8 mouse cellular contexts compared by ENCODE assay signal in the genomic region with DNA sequence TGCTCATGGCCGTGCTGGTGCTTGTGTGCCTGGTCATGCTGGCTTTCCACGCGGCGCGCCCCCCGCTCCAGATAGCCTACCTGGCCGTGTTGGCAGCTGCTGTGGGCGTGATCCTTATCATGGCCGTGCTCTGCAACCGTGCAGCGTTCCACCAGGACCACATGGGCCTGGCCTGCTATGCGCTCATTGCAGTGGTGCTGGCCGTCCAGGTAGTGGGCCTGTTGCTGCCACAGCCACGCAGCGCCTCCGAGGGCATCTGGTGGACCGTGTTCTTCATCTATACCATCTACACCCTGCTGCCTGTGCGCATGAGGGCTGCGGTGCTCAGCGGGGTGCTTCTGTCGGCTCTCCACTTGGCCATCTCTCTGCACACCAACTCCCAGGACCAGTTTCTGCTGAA. TPM values are rescaled to one million over a fixed set of nuclear protein-coding genes. Genes with fewer than 3 reads are reported as not detected.
A peak's percentile ranks its signal among the peaks of the same experiment; 100 is the strongest.
DNase-seq lines count a peak whose midpoint lies in the region; ATAC-seq and TF ChIP-seq lines count a peak whose summit lies in the region.

No protein-coding gene starts in this region.

- intact Hi-C loops in left cerebral cortex, postnatal 25 days (cut with DNase I), result loop anchor here (2.0 to 5.0 kb wide), 3 partner anchors 45 to 114 kb away; no protein-coding TSS in a partner anchor

- DNase-seq in layer of hippocampus, adult 2 months (ENCODE audit: low spot score in 2 of 2), result no peak
- no peak for DNase-seq in layer of hippocampus, adult 8-10 months (ENCODE audit: low spot score in 2 of 2)
- DNase-seq in midbrain, postnatal 0 days (ENCODE audit: low spot score), result no peak
- DNase-seq in left cerebral cortex, postnatal 25 days (ENCODE audit: low spot score in 2 of 2), result no peak
- no peak for DNase-seq in ovary, postnatal 14 days (ENCODE audit: low spot score)

- peaks cover 55% of the 10 kb centered on the region for H3K27me3 ChIP-seq in embryonic facial prominence, embryonic 15.5 days
- no peaks in the 10 kb centered on the region for H3K27me3 ChIP-seq in hindbrain, embryonic 15.5 days
- no peaks in the 10 kb centered on the region for H3K27me3 ChIP-seq in midbrain, postnatal 0 days (ENCODE audit: insufficient read depth, low read length)

- no peak for TF ChIP-seq CTCF in layer of hippocampus, adult 2 months (conservative IDR thresholded peaks at IDR 0.05)
- no peak for TF ChIP-seq CTCF in midbrain, postnatal 0 days (IDR thresholded peaks at IDR 0.05)

- ATAC-seq in embryonic facial prominence, embryonic 15.5 days (ENCODE audit: insufficient number of reproducible peaks, low FRiP score, low TSS enrichment, low read depth), result no peak
- ATAC-seq in hindbrain, embryonic 15.5 days (ENCODE audit: low FRiP score, low read depth), result no peak
- ATAC-seq in midbrain, postnatal 0 days (ENCODE audit: low FRiP score), result no peak
- no peak for ATAC-seq in megakaryocyte progenitor cell, adult 5-6 weeks (replicated peaks; ENCODE audit: poor library complexity)

- peak overlapping the region; percentile 79 for H3K4me3 ChIP-seq in layer of hippocampus, adult 2 months
- H3K4me3 ChIP-seq in embryonic facial prominence, embryonic 15.5 days (replicated peaks), result peak overlapping the region; percentile 72
- H3K4me3 ChIP-seq in hindbrain, embryonic 15.5 days, result peak overlapping the region; percentile 82
- H3K4me3 ChIP-seq in midbrain, postnatal 0 days (ENCODE audit: low read depth, low read length), result peak overlapping the region; percentile 89

- 78% methylated on average over 21 of the region's 21 CpGs for WGBS in embryonic facial prominence, embryonic 15.5 days
- 76% methylated on average over 21 of the region's 21 CpGs for WGBS in hindbrain, embryonic 15.5 days
- 83% methylated on average over 21 of the region's 21 CpGs for whole genome bisulfite sequencing in midbrain, postnatal 0 days

- H3K27ac ChIP-seq in layer of hippocampus, adult 2 months, result peak overlapping the region; percentile 83
- H3K27ac ChIP-seq in embryonic facial prominence, embryonic 15.5 days (replicated peaks), result no peak overlapping the region
- no peak overlapping the region for H3K27ac ChIP-seq in hindbrain, embryonic 15.5 days (replicated peaks)
- no peak overlapping the region for H3K27ac ChIP-seq in midbrain, postnatal 0 days (ENCODE audit: low read depth, low read length)

- peak overlapping the region; percentile 96 for H3K4me2 ChIP-seq in embryonic facial prominence, embryonic 15.5 days (replicated peaks)
- H3K4me2 ChIP-seq in hindbrain, embryonic 15.5 days, result peak overlapping the region; percentile 70
- H3K4me2 ChIP-seq in midbrain, postnatal 0 days (ENCODE audit: low read depth, low read length, poor library complexity, severe bottlenecking), result peak overlapping the region; percentile 81

- H3K4me1 ChIP-seq in embryonic facial prominence, embryonic 15.5 days, result peaks cover 53% of the 10 kb centered on the region
- peaks cover 82% of the 10 kb centered on the region for H3K4me1 ChIP-seq in hindbrain, embryonic 15.5 days (replicated peaks)
- peaks cover 48% of the 10 kb centered on the region for H3K4me1 ChIP-seq in midbrain, postnatal 0 days (ENCODE audit: insufficient read depth, low read length)

- no peak overlapping the region for H3K9ac ChIP-seq in embryonic facial prominence, embryonic 15.5 days
- no peak overlapping the region; the same call in 1 of the 2 replicates for H3K9ac ChIP-seq in hindbrain, embryonic 15.5 days
- H3K9ac ChIP-seq in midbrain, postnatal 0 days (replicated peaks; ENCODE audit: low read length, poor library complexity, severe bottlenecking), result no peak overlapping the region; the same call in 1 of the 2 replicates

- H3K36me3 ChIP-seq in embryonic facial prominence, embryonic 15.5 days, result no peaks in the 10 kb centered on the region
- no peaks in the 10 kb centered on the region for H3K36me3 ChIP-seq in hindbrain, embryonic 15.5 days
- H3K36me3 ChIP-seq in midbrain, postnatal 0 days (ENCODE audit: insufficient read depth, low read length), result no peaks in the 10 kb centered on the region

- no peaks in the 10 kb centered on the region for H3K9me3 ChIP-seq in embryonic facial prominence, embryonic 15.5 days (replicated peaks)
- H3K9me3 ChIP-seq in hindbrain, embryonic 15.5 days, result no peaks in the 10 kb centered on the region
- no peaks in the 10 kb centered on the region for H3K9me3 ChIP-seq in midbrain, postnatal 0 days (ENCODE audit: low read length)

RNA-seq across cellular contexts. Expression of gene Adcy5, which starts 2.2 kb away (rescaled TPM):
- 10 to 100 TPM; 74.3 to 76.8 TPM for total RNA-seq in layer of hippocampus, adult 2 months (2021)
- total RNA-seq in layer of hippocampus, adult 8-10 months (2022), result 10 to 100 TPM; 71.1 to 81.2 (median 79.8) TPM
- 3.0 and 3.3 TPM in 2 replicates for polyA plus RNA-seq in embryonic facial prominence, embryonic 15.5 days (2015; fragmentation: Nextera tagmentation; extraction: Ambion mirVana)
- polyA plus RNA-seq in hindbrain, embryonic 15.5 days (2015; fragmentation: Nextera tagmentation; extraction: Ambion mirVana), result 7.1 and 7.6 TPM in 2 replicates
- 73.9 and 77.3 TPM in 2 replicates for total RNA-seq in midbrain, postnatal 0 days (2014; rRNA removed)
- polyA plus RNA-seq in midbrain, postnatal 0 days (2015; fragmentation: Nextera tagmentation; extraction: Ambion mirVana), result 6.9 and 7.5 TPM in 2 replicates
- total RNA-seq in megakaryocyte progenitor cell, adult 5-6 weeks (2015), result not detected in 2 replicates
- not detected in 2 replicates for total RNA-seq in megakaryocyte progenitor cell, adult 5-6 weeks (2017)
- total RNA-seq in left cerebral cortex, postnatal 25 days (2021), result 100 to 1,000 TPM in 1 of 2 experiments, 10 to 100 TPM in 1; 96.4 to 179 TPM

Comparison
In these comparisons a context has a peak if more than half of its experiments do, and no peak if none do; other contexts are left out.
1. RNA of gene Adcy5, which starts 2.2 kb away (total RNA-seq): 96.4 to 179 TPM in left cerebral cortex, postnatal 25 days, 71.1 to 81.2 TPM in layer of hippocampus, adult 8-10 months, 73.9 to 77.3 TPM in midbrain, postnatal 0 days and 74.3 to 76.8 TPM in layer of hippocampus, adult 2 months; not detected in megakaryocyte progenitor cell, adult 5-6 weeks; every median in the first group is over 10 times any median in the second.
2. Peak in every context shown above with its lines, with median percentiles within 50 percentile points of each other: H3K4me3 ChIP-seq and H3K4me2 ChIP-seq.